Mouse (Mus musculus): ENCODE data around the gene Ms4a10.

Ms4a10 gene

DNA sequence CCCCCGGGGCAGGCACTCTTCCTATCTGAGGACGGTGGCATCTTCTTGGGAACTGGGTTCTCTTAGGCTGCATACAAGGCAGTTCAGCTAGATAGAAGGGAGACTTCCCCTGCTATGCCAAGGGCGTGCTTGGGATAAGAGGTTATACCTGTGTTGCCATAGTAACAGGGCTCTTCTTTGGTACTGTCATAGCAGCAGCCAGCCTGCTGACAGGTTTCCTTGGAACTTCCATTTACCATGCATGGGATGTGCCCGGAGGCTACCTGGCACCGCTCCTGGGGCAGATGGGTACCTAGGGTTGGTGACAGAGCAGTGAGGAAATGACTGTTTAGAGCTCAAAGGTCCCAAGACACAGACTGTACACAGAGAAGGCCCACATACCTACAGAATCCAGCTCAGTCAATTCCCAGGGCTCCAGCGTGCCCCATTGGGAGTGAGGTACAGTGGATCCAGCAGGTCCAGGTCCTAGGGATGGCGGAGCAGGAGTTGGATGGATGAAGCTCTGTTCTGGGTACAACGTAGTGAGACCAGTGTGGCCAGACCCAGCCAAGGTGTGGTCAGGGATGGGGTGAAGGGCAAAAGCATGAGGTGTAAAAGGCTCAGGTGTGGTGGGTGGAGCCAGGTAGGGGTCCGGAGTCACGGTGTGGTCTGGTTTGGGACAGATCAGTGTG, 56.0 kb downstream of the Ms4a10 start:
- no peak for DNase-seq (ENCODE audit: low read depth, low spot score)

DNA sequence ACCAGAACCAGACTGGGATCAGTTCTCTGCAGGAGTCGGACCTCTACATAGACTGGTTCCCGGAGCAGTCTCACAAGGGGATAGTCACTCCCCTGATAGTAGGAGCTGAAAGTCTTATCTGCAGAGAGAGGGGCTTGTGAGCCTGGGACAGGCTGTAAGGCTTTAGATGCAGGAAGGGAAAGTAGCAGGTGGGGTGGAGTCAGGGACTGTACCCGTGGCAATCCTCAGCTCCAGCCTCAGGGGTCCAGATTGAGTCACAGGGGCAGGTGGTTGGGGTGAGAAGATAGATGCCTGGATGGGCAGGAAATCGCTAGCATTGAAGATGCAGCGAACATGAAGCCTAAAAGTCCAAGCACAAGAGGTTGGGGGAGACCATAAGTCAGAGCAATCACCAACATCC, 58.0 kb downstream of the Ms4a10 start:
- DNase-seq (ENCODE audit: low read depth, low spot score), result no peak

DNA sequence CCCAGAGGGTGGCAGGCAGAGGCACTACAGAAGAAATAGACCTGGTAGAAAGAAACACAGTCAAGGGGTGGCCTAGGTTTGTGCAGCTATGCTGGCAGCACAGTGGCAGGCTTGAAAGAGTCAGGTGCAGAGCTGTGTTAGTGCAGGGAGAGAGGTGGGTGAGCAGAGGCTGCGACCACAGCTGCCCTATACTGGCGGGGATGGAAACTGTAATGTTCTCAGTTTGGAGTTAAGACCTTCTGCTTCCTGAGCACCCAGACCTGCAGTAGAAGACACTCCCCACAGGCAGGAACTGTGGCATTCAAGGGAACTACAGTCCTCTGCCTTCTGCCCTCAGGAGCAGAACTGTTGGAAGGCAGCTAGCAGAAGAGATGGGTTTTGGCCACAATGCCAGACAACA, 59.6 kb downstream of the Ms4a10 start:
- DNase-seq (ENCODE audit: low read depth, low spot score), result no peak

DNA sequence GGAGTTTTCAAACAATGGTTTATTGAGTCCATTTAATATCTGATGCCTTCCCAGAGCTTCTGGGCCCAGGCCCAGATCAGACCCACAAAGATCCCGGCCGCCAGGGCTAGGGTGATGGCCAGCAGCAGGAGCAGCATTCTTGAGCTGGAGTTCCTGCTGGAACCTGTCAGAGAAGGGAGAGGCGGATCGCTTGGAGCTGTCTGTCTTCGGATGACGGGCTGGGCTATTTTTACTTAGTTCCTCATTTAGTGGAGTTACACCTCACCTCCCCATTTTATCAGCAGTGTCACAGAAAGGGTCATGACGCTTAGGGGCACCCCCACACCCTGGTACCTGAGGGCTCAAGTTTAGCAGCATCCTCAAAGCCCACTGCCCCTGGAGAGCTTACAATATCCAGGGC, 60.2 kb downstream of the Ms4a10 start:
- DNase-seq (ENCODE audit: low read depth, low spot score), result no peak

Measured in brain, embryonic 18.5 days (tissue).